Mouse (Mus musculus) embryonic facial prominence, embryonic 14.5 days (tissue): ENCODE results near the gene Smarcc2. TPM values are rescaled to one million over a fixed set of nuclear protein-coding genes. Genes with fewer than 3 reads are reported as not detected.

Source experiments
- ATAC-seq: fragments of 200-750 bp; cut with Nextera tagmentation; 2 replicates; pipeline ENCODE4 v1.8.0; 2017; ENCODE audit warnings: low read depth, moderate number of reproducible peaks, moderate TSS enrichment
- DNase-seq: peaks from one replicate; pipeline ENCODE4 v3.0.0-alpha.2; 2015; ENCODE audit warnings: low spot score
- H3K27ac ChIP-seq: fragments of 300-500 bp; sonication (generic); replicated peaks from 2 replicates; pipeline ENCODE4 v1.5.1; 2014; ENCODE audit warnings: low read depth, mild to moderate bottlenecking, low read length, moderate library complexity
- H3K27me3 ChIP-seq: fragments of 300-500 bp; sonication (generic); replicated peaks from 2 replicates; pipeline ENCODE4 v1.6.1; 2014; ENCODE audit warnings: low read length; ENCODE audit not compliant: control insufficient read depth, insufficient read depth
- H3K36me3 ChIP-seq: fragments of 300-500 bp; sonication (generic); 2 replicates; pipeline ENCODE4 v1.6.1; 2014; ENCODE audit warnings: low read length, mixed read lengths; ENCODE audit not compliant: control insufficient read depth, insufficient read depth
- H3K4me1 ChIP-seq: fragments of 300-500 bp; sonication (generic); 2 replicates; pipeline ENCODE4 v1.6.1; 2014; ENCODE audit warnings: antibody characterized with exemption, low read length; ENCODE audit not compliant: control insufficient read depth, insufficient read depth
- H3K4me2 ChIP-seq: fragments of 300-500 bp; sonication (generic); 2 replicates; pipeline ENCODE4 v1.6.1; 2014; ENCODE audit warnings: low read depth, mild to moderate bottlenecking, low read length, moderate library complexity, mixed read lengths
- H3K4me3 ChIP-seq: fragments of 300-500 bp; sonication (generic); 2 replicates; pipeline ENCODE4 v1.5.1; 2014; ENCODE audit warnings: low read depth, mild to moderate bottlenecking, low read length
- H3K9ac ChIP-seq: fragments of 300-500 bp; sonication (generic); 2 replicates; pipeline ENCODE4 v1.6.1; 2014; ENCODE audit warnings: low read depth, mild to moderate bottlenecking, low read length, moderate library complexity, mixed read lengths
- H3K9me3 ChIP-seq: fragments of 300-500 bp; sonication (generic); 2 replicates; pipeline ENCODE4 v1.6.1; 2016; ENCODE audit warnings: low read length; ENCODE audit not compliant: control insufficient read depth
- WGBS: fragments of 180-500 bp; shearing (Covaris S2); extraction: QIAGEN DNeasy Blood & Tissue Kit; methylation state at CpG from one replicate; pipeline ENCODE4 v1.1.7; 2014; 5-methylcytosine and 5-hydroxymethylcytosine counted together
- polyA plus RNA-seq: library from polyadenylated mRNA; unstranded; fragments of >200 nt; fragmentation: Nextera tagmentation; extraction: Ambion mirVana; gene quantifications from 2 replicates; pipeline ENCODE4 v1.2.1, GENCODE M21; 2014

Smarcc2 gene
- polyA plus RNA-seq, 1 experiment from 2014 or later, result 84.1 TPM

- Histone ChIP-seq H3K4me2 (no peak overlapping the region), H3K4me3 (no peak overlapping the region), H3K36me3 (peaks cover 86% of the 10 kb centered on the region), H3K27me3 (no peaks in the 10 kb centered on the region), H3K9ac (no peak overlapping the region), H3K4me1 (no peaks in the 10 kb centered on the region), H3K27ac (no peak overlapping the region), H3K9me3 (no peaks in the 10 kb centered on the region)
- DNase-seq (no peak), ATAC-seq (no peak)
- 89% methylated on average over 5 of the region's 5 CpGs for WGBS
These were observed 36.6 kb upstream of the Smarcc2 start for GRCm38 (mm10) chr10:128422426-128422825.

- no peaks in the 10 kb centered on the region for H3K4me1 ChIP-seq
- ATAC-seq (no peak), DNase-seq (no peak)
- no peak overlapping the region for H3K9ac ChIP-seq
- no peak overlapping the region for H3K27ac ChIP-seq
- H3K27me3 ChIP-seq, result no peaks in the 10 kb centered on the region
- peaks cover 85% of the 10 kb centered on the region for H3K36me3 ChIP-seq
- H3K4me2 ChIP-seq, result no peak overlapping the region
- 35% methylated on average over 7 of the region's 7 CpGs for WGBS
- H3K9me3 ChIP-seq, result no peaks in the 10 kb centered on the region
- no peak overlapping the region for H3K4me3 ChIP-seq
These were observed 34.4 kb upstream of the Smarcc2 start for GRCm38 (mm10) chr10:128424604-128425003.

- Histone ChIP-seq H3K4me1 (no peaks in the 10 kb centered on the region), H3K4me3 (no peak overlapping the region), H3K9me3 (no peaks in the 10 kb centered on the region), H3K36me3 (peaks cover 85% of the 10 kb centered on the region), H3K27me3 (no peaks in the 10 kb centered on the region), H3K27ac (no peak overlapping the region), H3K9ac (no peak overlapping the region), H3K4me2 (no peak overlapping the region)
- WGBS, result 89% methylated on average over 3 of the region's 3 CpGs
- DNase-seq, result no peak
- no peak for ATAC-seq
These were observed 33.8 kb upstream of the Smarcc2 start for GRCm38 (mm10) chr10:128425260-128425659.

GRCm38 (mm10) chr10:128429052-128429451, 30.0 kb upstream of the Smarcc2 start:
- Histone ChIP-seq H3K27ac (no peak overlapping the region), H3K4me3 (no peak overlapping the region), H3K27me3 (no peaks in the 10 kb centered on the region), H3K9ac (no peak overlapping the region), H3K4me2 (no peak overlapping the region), H3K4me1 (no peaks in the 10 kb centered on the region), H3K9me3 (no peaks in the 10 kb centered on the region), H3K36me3 (peaks cover 73% of the 10 kb centered on the region)
- WGBS, result 96% methylated on average over 5 of the region's 5 CpGs
- ATAC-seq (no peak), DNase-seq (no peak)

- Histone ChIP-seq H3K9ac (no peak overlapping the region), H3K4me2 (no peak overlapping the region), H3K4me3 (no peak overlapping the region), H3K27ac (no peak overlapping the region), H3K4me1 (no peaks in the 10 kb centered on the region), H3K9me3 (no peaks in the 10 kb centered on the region), H3K36me3 (peaks cover 73% of the 10 kb centered on the region), H3K27me3 (no peaks in the 10 kb centered on the region)
- 74% methylated on average over 4 of the region's 4 CpGs for WGBS
- DNase-seq, result no peak
- ATAC-seq, result no peak
These were observed 29.6 kb upstream of the Smarcc2 start for GRCm38 (mm10) chr10:128429454-128429853.

GRCm38 (mm10) chr10:128433417-128433816, 25.6 kb upstream of the Smarcc2 start:
- H3K36me3 ChIP-seq, result peaks cover 89% of the 10 kb centered on the region
- no peaks in the 10 kb centered on the region for H3K27me3 ChIP-seq
- WGBS, result 94% methylated on average over 2 of the region's 2 CpGs
- H3K4me3 ChIP-seq, result no peak overlapping the region
- no peak overlapping the region for H3K4me2 ChIP-seq
- no peaks in the 10 kb centered on the region for H3K4me1 ChIP-seq
- no peak for DNase-seq
- ATAC-seq, result no peak
- H3K27ac ChIP-seq, result no peak overlapping the region
- no peak overlapping the region for H3K9ac ChIP-seq
- no peaks in the 10 kb centered on the region for H3K9me3 ChIP-seq

GRCm38 (mm10) chr10:128434681-128435080, 24.4 kb upstream of the Smarcc2 start:
- no peaks in the 10 kb centered on the region for H3K9me3 ChIP-seq
- DNase-seq (no peak), ATAC-seq (no peak)
- H3K27ac ChIP-seq, result no peak overlapping the region
- no peaks in the 10 kb centered on the region for H3K4me1 ChIP-seq
- H3K27me3 ChIP-seq, result no peaks in the 10 kb centered on the region
- H3K4me3 ChIP-seq, result no peak overlapping the region
- H3K36me3 ChIP-seq, result peaks cover 89% of the 10 kb centered on the region
- H3K4me2 ChIP-seq, result no peak overlapping the region
- 86% methylated on average over 10 of the region's 10 CpGs for WGBS
- H3K9ac ChIP-seq, result no peak overlapping the region

GRCm38 (mm10) chr10:128435186-128435823, 23.7 kb upstream of the Smarcc2 start:
- H3K9me3 ChIP-seq, result no peaks in the 10 kb centered on the region
- no peak for ATAC-seq
- H3K36me3 ChIP-seq, result peaks cover 89% of the 10 kb centered on the region
- DNase-seq, result no peak
- WGBS, result 88% methylated on average over 17 of the region's 17 CpGs
- no peak overlapping the region for H3K4me2 ChIP-seq
- H3K27ac ChIP-seq, result no peak overlapping the region
- no peaks in the 10 kb centered on the region for H3K4me1 ChIP-seq
- no peak overlapping the region for H3K4me3 ChIP-seq
- no peak overlapping the region for H3K9ac ChIP-seq
- H3K27me3 ChIP-seq, result no peaks in the 10 kb centered on the region

GRCm38 (mm10) chr10:128435873-128436272, 23.2 kb upstream of the Smarcc2 start:
- H3K4me1 ChIP-seq, result no peaks in the 10 kb centered on the region
- no peak for ATAC-seq
- H3K27me3 ChIP-seq, result no peaks in the 10 kb centered on the region
- no peak overlapping the region for H3K9ac ChIP-seq
- H3K4me3 ChIP-seq, result no peak overlapping the region
- DNase-seq, result no peak
- H3K9me3 ChIP-seq, result no peaks in the 10 kb centered on the region
- no peak overlapping the region for H3K27ac ChIP-seq
- H3K36me3 ChIP-seq, result peaks cover 89% of the 10 kb centered on the region
- no peak overlapping the region for H3K4me2 ChIP-seq
- WGBS, result 90% methylated on average over 5 of the region's 5 CpGs
